Mouse (Mus musculus): ENCODE measurements at regions not wholly inside any gene's neighbourhood (a gene's known extent, or its start where the extent isn't known, plus 50 kb on each side); places are given as distances from the start of the nearest gene placed in this dataset.
"Not testable (repeated sequence)": the region's sequence is repeated elsewhere in the genome, so short reads cannot be mapped to it uniquely, and the experiment has no call there.

GRCm38 (mm10) chr13:96327707-96328106, 60.4 kb upstream of the Poc5 start:
- CTCF ChIA-PET, result no interaction called here

DNA sequence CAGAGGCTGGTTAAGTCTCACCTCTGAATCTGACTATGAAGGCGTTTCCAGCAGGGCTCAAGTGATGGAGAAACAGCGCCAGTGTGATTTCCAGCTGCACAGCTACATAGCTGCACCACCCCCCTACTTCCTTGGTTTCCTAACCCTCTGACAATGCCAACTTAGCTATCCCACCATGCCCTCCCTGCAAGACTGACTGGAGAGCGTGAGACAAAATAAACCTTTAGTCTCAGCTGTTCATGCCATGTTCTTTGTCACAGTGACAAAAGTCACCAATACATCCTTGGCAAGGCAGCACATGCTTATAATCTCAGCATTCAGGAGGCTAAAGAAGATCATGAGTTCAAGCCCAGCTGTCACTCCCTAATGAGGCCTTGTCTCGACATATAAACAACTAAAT, 63.5 kb upstream of the Poc5 start:
- CTCF ChIA-PET, result no interaction called here

More at GRCm38 (mm10) chr13:96327707-96328106, 60.4 kb upstream of the Poc5 start:
- POLR2A ChIA-PET, result no interaction called here

GRCm38 (mm10) chr13:96317161-96317560, 70.9 kb upstream of the Poc5 start:
- POLR2A ChIA-PET, CTCF ChIA-PET: not testable (repeated sequence)

More for the DNA sequence above, 63.5 kb upstream of the Poc5 start:
- POLR2A ChIA-PET, result interaction anchor here in 1 of 4 experiments (0.7 kb wide), 1 partner anchor 398 kb away, joined by 3 read pairs; no protein-coding TSS in a partner anchor

DNA sequence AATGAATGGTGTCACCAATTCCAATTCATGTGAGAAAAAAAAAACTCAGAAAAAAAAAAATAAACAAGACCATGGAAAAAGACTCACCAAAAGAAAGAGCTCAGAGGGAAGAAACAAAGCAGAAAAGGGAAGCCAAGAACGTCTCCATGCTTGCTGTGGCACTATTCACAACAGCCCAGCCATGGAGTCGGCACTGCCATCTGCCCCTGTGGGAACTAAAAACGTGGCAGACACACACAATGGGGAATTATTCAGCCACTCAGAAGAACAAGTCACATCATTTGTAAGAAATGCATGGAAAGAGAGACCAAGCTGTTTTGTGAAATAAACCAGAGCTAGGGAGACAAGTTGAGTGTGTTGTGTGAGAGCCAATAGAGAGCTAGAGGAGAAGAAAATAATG, 74.9 kb upstream of the Poc5 start:
- ChIA-PET CTCF (interaction anchor here in 1 of 4 experiments (0.6 kb wide), 1 partner anchor 207 kb away, joined by 3 read pairs; no protein-coding TSS in a partner anchor), POLR2A (interaction anchor here in 1 of 4 experiments (0.6 to 0.9 kb wide), 2 partner anchors 8 to 81 kb away, joined by 3 to 4 read pairs; no protein-coding TSS in a partner anchor)

GRCm38 (mm10) chr13:96302495-96302894, 85.6 kb upstream of the Poc5 start:
- CTCF ChIA-PET, result no interaction called here
- POLR2A ChIA-PET, result no interaction called here

- ChIA-PET CTCF (no interaction called here), POLR2A (interaction anchor here in 1 of 4 experiments (0.6 to 1.5 kb wide), 3 partner anchors 11 to 492 kb away, joined by 3 to 4 read pairs (median 3); no protein-coding TSS in a partner anchor)
These were observed 100.3 kb upstream of the Poc5 start for GRCm38 (mm10) chr13:96287797-96288196.

GRCm38 (mm10) chr13:96269946-96270345, 118.1 kb upstream of the Poc5 start:
- ChIA-PET CTCF (no interaction called here), POLR2A (no interaction called here)

DNA sequence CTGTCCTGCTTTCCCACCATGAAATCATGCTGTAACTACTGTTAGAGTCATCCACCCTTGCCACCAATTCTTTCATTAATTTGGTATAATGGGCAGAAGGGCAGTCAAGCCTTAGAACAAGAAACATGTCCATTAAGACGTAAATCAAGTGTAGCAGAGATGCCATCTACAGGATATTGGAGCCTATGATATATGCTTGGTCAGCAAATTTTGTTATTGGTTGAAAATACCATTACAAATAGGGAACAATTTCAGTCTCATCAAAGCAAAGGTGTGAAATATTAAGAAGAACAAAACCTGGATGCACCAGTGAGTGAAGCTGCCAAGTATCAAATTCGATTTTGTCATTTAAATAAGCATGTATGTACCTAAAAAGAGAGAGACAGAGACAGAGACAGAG, 123.6 kb upstream of the Sv2c start:
- CTCF ChIA-PET, result interaction anchor here in 1 of 4 experiments (0.5 kb wide), 1 partner anchor 100 kb away, joined by 3 read pairs; no protein-coding TSS in a partner anchor
- POLR2A ChIA-PET, result interaction anchor here in 1 of 4 experiments (1.2 kb wide), 1 partner anchor 9 kb away, joined by 3 read pairs; no protein-coding TSS in a partner anchor

GRCm38 (mm10) chr13:96254391-96254790, 122.0 kb upstream of the Sv2c start:
- POLR2A ChIA-PET, result interaction anchor here in 1 of 4 experiments (0.6 kb wide), 1 partner anchor 244 kb away, joined by 3 read pairs; no protein-coding TSS in a partner anchor
- CTCF ChIA-PET, result no interaction called here

- POLR2A ChIA-PET, result no interaction called here
These were observed 88.4 kb upstream of the Sv2c start for GRCm38 (mm10) chr13:96220763-96221162.

GRCm38 (mm10) chr13:96215496-96215895, 83.1 kb upstream of the Sv2c start:
- CTCF ChIA-PET, result no interaction called here

More at GRCm38 (mm10) chr13:96220763-96221162, 88.4 kb upstream of the Sv2c start:
- CTCF ChIA-PET, result no interaction called here

GRCm38 (mm10) chr13:96215046-96215445, 82.7 kb upstream of the Sv2c start:
- ChIA-PET POLR2A (no interaction called here), CTCF (no interaction called here)

More at GRCm38 (mm10) chr13:96215496-96215895, 83.1 kb upstream of the Sv2c start:
- POLR2A ChIA-PET, result no interaction called here

- ChIA-PET POLR2A (no interaction called here), CTCF (no interaction called here)
These were observed 73.7 kb upstream of the Sv2c start for GRCm38 (mm10) chr13:96206072-96206471.

GRCm38 (mm10) chr13:96188618-96189017, 56.2 kb upstream of the Sv2c start:
- POLR2A ChIA-PET, result interaction anchor here in 2 of 4 experiments (0.6 to 0.7 kb wide), 2 partner anchors 184 to 413 kb away, joined by 3 read pairs; no protein-coding TSS in a partner anchor
- CTCF ChIA-PET, result interaction anchor here in 2 of 4 experiments (0.6 to 1.2 kb wide), 2 partner anchors 158 to 186 kb away, joined by 3 read pairs; no protein-coding TSS in a partner anchor

Data from embryonic stem cell, embryonic (primary cell).